Mouse (Mus musculus) lung, postnatal 10 days (tissue): Measurements from ENCODE around the gene Gm20741.
A peak's percentile ranks its signal among the peaks of the same experiment; 100 is the strongest.

Experiments
- DNase-seq: peaks from one replicate; pipeline ENCODE4 v3.0.0; 2021

Gene Gm20741

DNA sequence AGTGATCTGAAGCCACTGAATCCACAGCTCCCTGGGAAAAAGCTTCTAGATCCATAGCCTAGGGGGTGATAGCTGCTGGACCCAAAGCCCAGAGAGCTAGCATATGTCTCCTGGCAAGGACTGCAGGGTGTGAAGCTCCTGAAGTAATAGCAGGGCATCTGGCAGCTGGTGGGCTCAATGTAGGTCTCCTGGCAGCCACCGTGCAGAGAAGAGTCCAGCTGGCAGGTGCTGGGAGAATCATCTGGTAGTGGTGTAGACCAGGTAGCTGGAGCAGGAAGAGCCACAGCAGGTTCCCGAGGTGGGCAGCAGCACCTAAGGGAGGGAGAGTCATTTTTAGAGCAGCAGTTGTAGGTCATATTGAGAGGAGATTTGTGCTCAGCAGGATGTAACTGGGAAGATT lies at the start of gene Gm20741:
Gm20741 (minus strand) TSS at position 394 of the 400 bp plus-strand sequence.
- DNase-seq: no peak

DNA sequence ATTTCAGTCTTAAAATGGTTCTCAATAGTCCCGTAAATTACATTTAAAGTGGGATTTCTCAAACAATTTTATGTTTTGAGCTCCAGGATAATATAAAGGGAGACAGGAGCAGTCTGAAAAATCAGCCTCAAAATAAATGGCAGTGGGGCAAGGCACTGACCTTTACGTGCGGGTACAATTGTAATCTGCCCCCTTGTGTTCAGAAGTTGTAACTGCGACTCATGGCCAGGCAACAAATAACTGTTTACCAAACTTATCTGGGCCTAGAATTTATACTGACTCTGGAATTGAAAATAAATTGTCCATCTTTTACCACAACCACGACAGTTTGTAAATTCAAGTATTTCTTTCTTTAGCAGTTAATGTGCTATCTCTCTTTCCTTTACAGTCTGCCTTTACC lies 39.4 kb upstream of the Gm20741 start:
- DNase-seq: peak; percentile 7

DNA sequence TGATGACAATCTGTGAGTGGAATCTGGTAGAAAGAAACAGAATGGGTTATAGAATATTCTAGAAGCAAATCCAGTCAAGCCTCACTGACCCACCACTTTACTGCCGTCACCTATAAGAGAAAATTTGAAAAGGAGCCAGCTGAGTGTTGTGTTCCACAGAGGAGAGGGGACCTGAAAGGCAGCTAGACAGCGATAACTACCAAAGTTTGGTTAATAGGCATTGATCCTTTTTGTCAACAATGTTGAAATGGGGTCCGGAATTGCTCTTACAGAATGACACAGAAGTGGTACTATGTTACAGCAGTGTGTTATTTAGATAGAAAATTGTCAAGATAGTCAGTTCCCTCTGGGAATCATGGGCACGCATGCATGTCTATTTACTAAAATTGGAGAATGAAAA lies 36.5 kb upstream of the Gm20741 start:
- no peak for DNase-seq

DNA sequence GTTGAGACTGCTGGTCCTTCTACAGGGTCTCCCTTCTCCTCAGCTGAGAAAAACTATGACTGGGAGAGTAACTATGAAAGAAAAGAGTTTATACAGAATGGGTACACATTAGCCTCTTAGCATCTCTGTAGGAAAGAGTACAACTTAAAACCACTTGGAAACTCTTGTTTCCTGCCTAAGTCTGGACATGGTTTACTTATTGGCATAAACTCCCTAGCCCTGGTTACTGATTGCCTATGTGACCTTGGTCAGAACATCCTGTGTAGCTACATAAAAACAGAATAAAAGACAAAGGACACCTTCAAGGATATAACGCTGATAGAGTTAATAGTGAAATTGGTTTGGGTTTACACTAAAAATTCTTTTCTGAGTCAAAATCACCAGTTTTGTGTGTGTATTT lies 35.3 kb upstream of the Gm20741 start:
- no peak for DNase-seq

DNA sequence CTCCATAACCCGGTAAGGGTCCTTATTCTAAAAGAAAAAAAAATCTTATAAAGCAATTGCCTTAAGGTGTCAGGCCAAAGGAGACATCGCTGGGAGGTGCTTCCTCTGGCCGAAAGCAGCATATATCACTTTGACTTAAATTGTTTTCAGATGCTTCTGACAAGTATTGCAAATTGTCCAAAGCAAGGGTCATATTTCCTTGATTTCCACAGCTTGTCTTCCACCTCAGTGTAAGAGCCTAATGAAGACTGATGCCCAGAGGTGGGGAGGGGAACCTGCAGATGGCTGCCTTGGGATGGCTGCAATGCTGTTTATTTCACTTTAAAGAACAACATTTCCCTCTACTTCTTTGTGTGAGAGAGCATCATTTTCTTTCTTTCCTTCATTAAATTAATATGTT lies 15.0 kb upstream of the Gm20741 start:
- DNase-seq: no peak

DNA sequence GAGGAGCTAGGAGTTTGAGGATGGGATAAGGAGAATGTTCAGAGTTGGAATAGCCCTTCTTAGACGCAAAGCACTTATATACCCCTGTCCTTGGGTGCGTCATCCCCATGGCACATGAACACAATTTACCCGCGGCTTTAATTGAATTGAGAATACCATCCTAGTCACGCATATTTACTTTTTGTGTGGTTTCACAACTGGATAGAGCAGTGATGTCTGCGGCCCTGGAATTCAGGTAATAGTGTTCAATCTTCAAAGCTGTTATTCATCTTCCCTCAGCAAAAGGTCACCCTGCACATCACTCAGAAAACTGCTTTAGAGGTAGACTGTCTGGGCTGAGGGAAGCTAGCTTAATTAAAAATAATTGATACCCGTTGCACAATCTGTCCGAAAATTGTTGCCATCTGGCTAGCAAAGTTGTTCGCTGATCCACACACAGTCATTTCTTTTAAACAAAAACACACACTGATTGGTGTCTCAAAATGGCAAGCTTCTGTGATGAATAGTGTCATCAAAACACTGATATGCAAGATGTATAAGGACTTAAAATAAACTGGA lies 14.2 kb upstream of the Gm20741 start, which contains the start of gene Krtap14:
Krtap14 (minus strand) TSS at position 51 of the 558 bp plus-strand sequence.
- no peak for DNase-seq

DNA sequence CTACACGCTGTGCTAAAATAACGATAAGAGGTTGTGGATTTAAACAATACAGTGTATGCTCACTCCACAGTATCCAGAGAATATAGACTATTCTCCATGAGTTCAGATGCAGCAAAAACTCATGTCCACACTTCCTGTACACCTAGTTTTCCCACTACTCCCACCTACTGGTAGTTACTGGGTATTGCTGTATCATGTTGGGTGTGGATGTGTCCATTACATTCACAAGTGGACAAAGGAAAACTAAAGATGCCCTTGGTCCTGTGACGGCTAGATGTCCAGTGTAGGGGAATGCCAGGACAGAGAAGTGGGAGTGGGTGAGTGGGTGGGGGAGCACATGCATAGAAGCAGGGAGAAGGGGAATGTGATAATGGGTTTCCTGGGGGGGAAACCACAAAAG lies 11.7 kb upstream of the Gm20741 start:
- DNase-seq: peak; percentile 30

DNA sequence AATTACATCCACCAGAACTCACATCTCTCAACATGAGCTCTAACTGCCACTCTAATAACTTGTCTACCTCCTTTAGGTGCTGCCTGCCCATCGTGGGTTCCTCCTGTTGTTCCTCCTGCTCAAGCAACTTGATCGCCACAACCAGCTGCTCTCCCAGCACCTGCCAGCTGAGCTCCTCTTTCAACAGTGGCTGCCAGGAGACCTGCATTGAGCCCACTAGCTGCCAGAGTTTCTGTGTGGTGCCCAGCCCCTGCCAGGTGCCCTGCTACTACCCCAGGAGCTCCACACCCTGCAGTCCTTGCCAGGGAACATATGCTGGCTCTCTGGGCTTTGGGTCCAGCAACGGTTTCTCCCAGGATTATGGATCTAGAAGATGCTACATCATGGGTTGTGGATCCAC lies 8.0 kb upstream of the Gm20741 start, which contains the start of gene Krtap15:
Krtap15 (plus strand) TSS at position 150 of the 400 bp plus-strand sequence.
- DNase-seq: no peak

DNA sequence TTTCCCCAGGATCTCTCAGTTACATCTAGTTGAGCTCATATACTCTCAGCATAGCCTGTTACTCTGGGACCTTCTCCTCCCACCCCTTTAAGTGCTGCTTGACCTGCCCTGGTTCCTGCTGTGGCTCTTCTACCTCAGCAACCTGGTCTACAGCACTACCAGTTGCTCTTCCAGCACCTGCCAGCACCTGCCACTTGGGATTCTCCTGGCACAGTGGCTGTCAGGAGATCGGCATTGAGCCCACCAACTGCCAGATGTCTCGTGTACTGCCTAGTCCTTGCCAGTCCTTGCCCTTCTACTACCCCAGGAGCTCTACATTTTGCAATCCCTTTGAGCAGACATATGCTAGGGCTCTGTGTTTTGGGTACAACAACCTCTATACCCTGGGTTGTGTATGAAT lies 25.2 kb downstream of the Gm20741 start:
- DNase-seq: no peak

DNA sequence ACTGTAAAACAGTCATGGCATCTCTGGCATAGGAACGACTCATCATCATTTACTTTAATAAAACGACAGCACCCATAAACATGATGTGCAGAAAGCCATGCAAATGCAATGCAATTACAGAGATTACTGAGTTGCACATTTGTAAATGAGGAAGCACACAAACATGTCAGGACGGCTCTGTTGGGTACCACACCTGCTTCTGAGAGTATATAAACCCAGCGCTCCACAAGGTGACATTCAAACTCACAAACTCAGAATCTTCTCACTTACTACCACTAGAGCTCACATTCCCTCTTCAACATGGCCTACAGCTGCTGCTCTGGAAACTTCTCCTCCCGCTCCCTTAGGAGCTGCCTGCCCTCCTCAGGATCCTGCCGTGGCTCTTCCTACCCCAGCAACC lies 34.4 kb downstream of the Gm20741 start, which contains the start of gene Gm5965:
Gm5965 (plus strand) TSS at position 301 of the 400 bp plus-strand sequence.
- DNase-seq: no peak

DNA sequence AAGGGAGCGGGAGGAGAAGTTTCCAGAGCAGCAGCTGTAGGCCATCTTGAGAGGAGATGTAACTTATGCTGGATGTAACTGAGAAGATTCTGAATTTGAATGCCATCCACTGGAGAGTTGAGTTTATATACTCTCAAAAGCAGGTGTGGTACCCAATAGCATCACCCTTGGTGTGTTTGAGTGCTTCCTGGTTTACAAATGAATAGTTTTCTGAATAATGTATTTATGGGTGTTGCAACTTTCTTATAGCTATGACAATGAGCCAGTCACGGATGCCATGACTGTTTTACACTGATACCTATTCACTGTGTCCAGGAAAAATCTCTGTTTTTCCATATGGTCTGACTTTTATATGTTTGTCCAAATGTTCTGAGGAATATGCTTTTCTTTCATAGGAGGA lies 37.9 kb downstream of the Gm20741 start, which contains the start of gene 2310057N15Rik:
2310057N15Rik (minus strand) TSS at position 101 of the 400 bp plus-strand sequence.
- DNase-seq: no peak
